Mouse (Mus musculus): ENCODE measurements around the gene Mecp2.

GRCm38 (mm10) chrX:74095130-74095529 is 40.0 kb downstream of the Mecp2 start:
- TF ChIP-seq TAL1 (IDR thresholded peaks at IDR 0.05; ENCODE audit: low read length) (no peak), GATA1 (IDR thresholded peaks at IDR 0.05; ENCODE audit: low read length) (no peak)

Data from erythroblast, embryonic 14.5 days (primary cell).